Mouse (Mus musculus): Measurements from ENCODE around the gene Paip2b.

DNA sequence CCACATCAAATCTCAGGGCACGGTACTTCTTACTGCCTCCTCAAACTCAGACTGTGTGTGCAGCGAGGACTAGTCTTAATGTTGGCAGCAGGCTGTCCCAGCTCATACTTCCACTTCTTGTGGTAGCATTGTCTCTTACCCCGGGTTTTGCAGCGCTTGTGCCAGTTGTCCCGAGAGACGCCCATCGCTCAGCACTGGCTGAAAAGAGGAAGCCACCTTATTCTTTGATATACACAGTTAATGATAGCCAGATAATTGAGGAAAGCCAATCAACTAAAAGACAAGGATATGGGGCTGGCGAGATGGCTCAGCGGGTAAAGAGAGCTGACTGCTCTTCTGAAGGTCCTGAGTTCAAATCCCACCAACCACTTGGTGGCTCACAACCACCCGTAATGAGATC lies 13.4 kb upstream of the Paip2b start:
- TF ChIP-seq POLR2AphosphoS2 (IDR thresholded peaks at IDR 0.05; ENCODE audit: insufficient read length, low read depth), result no peak
- TF ChIP-seq E2F4 (IDR thresholded peaks at IDR 0.05; ENCODE audit: insufficient read depth), result no peak
- no peak for TF ChIP-seq POLR2A (IDR thresholded peaks at IDR 0.05; ENCODE audit: insufficient read length, low read depth)
- TF ChIP-seq SRF (IDR thresholded peaks at IDR 0.05; ENCODE audit: control insufficient read depth, insufficient read length, low read depth), result no peak
- no peak for TF ChIP-seq MYOD1 (IDR thresholded peaks at IDR 0.05; ENCODE audit: control insufficient read depth in 1 of 3, insufficient read length in 2 of 3, low read depth in 2 of 3)
- no peak for TF ChIP-seq MAX (IDR thresholded peaks at IDR 0.05; ENCODE audit: low read depth)
- TF ChIP-seq CEBPB (IDR thresholded peaks at IDR 0.05; ENCODE audit: insufficient read depth, poor library complexity, severe bottlenecking), result no peak
- TF ChIP-seq REST (IDR thresholded peaks at IDR 0.05; ENCODE audit: insufficient read depth, insufficient read length), result no peak
- TF ChIP-seq USF1 (IDR thresholded peaks at IDR 0.05; ENCODE audit: low read depth), result no peak
- TF ChIP-seq TCF12 (IDR thresholded peaks at IDR 0.05; ENCODE audit: insufficient read depth, poor library complexity, severe bottlenecking), result no peak

Measured in myocyte (in vitro differentiated cells).